Mouse (Mus musculus): Measurements from ENCODE around the gene Evi5l.

DNA sequence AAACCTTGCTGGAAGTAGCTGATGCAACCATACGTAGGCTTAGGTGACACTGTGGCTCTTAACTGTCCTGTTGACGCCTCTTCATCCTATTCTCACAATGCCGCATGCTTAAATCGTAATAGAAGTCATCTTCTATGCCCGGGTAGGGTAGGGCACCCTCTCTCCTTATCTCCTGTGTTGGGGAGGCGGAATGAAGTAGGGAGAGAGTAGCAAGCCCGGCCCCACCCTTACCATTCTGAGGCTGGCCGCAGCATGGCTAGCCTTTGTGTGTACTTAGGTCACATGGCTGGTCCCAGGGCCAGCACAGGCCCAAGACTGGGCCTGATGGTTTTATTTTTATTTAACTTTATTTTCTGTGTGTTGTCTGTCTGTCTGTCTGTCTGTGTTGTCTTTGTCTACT, 80.9 kb downstream of the Evi5l start:
- TF ChIP-seq CTCF (IDR thresholded peaks at IDR 0.05; ENCODE audit: low read depth) (no peak), EP300 (IDR thresholded peaks at IDR 0.05; ENCODE audit: low read depth) (no peak)
